Comparison of ENCODE assay signal across 20 mouse cellular contexts in genomic region chr4:135880576-135880975, GRCm38 (mm10). TPM values are rescaled to one million over a fixed set of nuclear protein-coding genes. Genes with fewer than 3 reads are reported as not detected.
"Had no signal": no experiment of that assay in that cellular context is flagged by ENCODE, and none has a peak within 500 bp of the region (broad histone marks: within the 10 kb centered on the region; RNA-seq: fewer than 3 reads in every experiment).

No protein-coding gene starts in this region.

- H3K27ac ChIP-seq: liver, embryonic 13.5 days; liver, embryonic 15.5 days; lung, embryonic 15.5 days; macrophage; midbrain, embryonic 13.5 days; neural tube, embryonic 13.5 days; neural tube, embryonic 15.5 days had no signal

- H3K27me3 ChIP-seq: liver, embryonic 13.5 days; liver, embryonic 15.5 days; lung, embryonic 15.5 days; midbrain, embryonic 13.5 days; neural tube, embryonic 13.5 days; neural tube, embryonic 15.5 days had no signal

- H3K36me3 ChIP-seq: liver, embryonic 13.5 days; liver, embryonic 15.5 days; lung, embryonic 15.5 days; midbrain, embryonic 13.5 days; neural tube, embryonic 13.5 days; neural tube, embryonic 15.5 days had no signal

- H3K9ac ChIP-seq: liver, embryonic 13.5 days; liver, embryonic 15.5 days; liver, postnatal 0 days; lung, embryonic 15.5 days; midbrain, embryonic 13.5 days; neural tube, embryonic 13.5 days; neural tube, embryonic 15.5 days had no signal

- H3K4me2 ChIP-seq: liver, embryonic 13.5 days; liver, embryonic 15.5 days; lung, embryonic 15.5 days; midbrain, embryonic 11.5 days; midbrain, embryonic 13.5 days; neural tube, embryonic 13.5 days; neural tube, embryonic 15.5 days had no signal

- H3K4me3 ChIP-seq: liver, embryonic 13.5 days; liver, embryonic 15.5 days; lung, embryonic 15.5 days; midbrain, embryonic 13.5 days; myocyte; neural tube, embryonic 13.5 days; neural tube, embryonic 15.5 days had no signal

- H3K9me3 ChIP-seq: liver, embryonic 13.5 days; liver, embryonic 15.5 days; lung, embryonic 15.5 days; midbrain, embryonic 13.5 days; neural tube, embryonic 13.5 days; neural tube, embryonic 15.5 days had no signal

- DNase-seq: liver, embryonic 13.5 days; liver, postnatal 0 days; lung, adult 2 months; lung, postnatal 14 days; lung, postnatal 36 days; retina, postnatal 1 day; right cerebral cortex, adult 18-20 months; right cerebral cortex, postnatal 25 days; right cerebral cortex, postnatal 4 days; spleen, adult 18-20 months; thymus, adult 18-20 months; thymus, postnatal 25 days had no signal

RNA-seq across cellular contexts. Expression of gene Cnr2, which starts 14.6 kb away (rescaled TPM):
- polyA plus RNA-seq: myocyte had no signal
